Mouse (Mus musculus): ENCODE results near the gene Runx2.

DNA sequence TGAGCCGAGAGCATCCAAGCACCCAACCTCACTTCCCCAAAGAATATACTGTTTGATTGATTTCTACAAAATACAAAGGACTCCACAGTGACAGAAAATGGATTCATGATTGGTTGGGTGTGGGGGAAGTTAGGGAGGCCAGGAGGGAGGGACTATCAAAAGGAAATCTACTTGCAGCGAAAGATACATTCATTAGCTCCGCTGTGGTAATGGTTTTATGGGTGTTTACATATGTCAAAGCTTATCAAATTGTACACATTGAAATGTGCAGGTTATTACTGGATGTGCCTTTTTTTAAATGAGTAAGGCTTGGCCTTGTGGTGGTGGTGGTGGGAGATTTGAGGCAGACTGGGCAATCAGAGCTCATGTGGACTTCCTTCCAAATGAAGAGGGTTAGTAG lies 271.9 kb downstream of the Runx2 start:
- TF ChIP-seq POLR2A (IDR thresholded peaks at IDR 0.05; ENCODE audit: borderline replicate concordance, control insufficient read depth, low read depth, low read length) (no peak), CTCF (IDR thresholded peaks at IDR 0.05; ENCODE audit: control insufficient read depth, insufficient read depth, low read length) (no peak)
